Mouse (Mus musculus) cerebral cortex, adult 2 months (tissue): ENCODE data around the gene Ncoa7.

Experiments used
- WGBS: fragments of 180-500 bp; shearing (Covaris S2); methylation state at CpG from one replicate; pipeline ENCODE4 v1.1.7; 2018; 5-methylcytosine and 5-hydroxymethylcytosine counted together

Gene Ncoa7

GRCm38 (mm10) chr10:30738403-30738802 lies 64.7 kb downstream of the Ncoa7 start:
- WGBS, result 79% methylated on average over 3 of the region's 3 CpGs

- 72% methylated on average over 2 of the region's 2 CpGs for WGBS
Measured at GRCm38 (mm10) chr10:30737323-30737722, 65.8 kb downstream of the Ncoa7 start.

GRCm38 (mm10) chr10:30733148-30733785 lies 69.9 kb downstream of the Ncoa7 start:
- 49% methylated on average over 2 of the region's 2 CpGs for WGBS

GRCm38 (mm10) chr10:30731321-30731914 lies 71.7 kb downstream of the Ncoa7 start:
- WGBS, result 87% methylated on average over 3 of the region's 3 CpGs

GRCm38 (mm10) chr10:30730791-30731190 lies 72.3 kb downstream of the Ncoa7 start:
- WGBS, result 78% methylated on average over 1 of the region's 1 CpGs

GRCm38 (mm10) chr10:30729157-30730096 lies 73.7 kb downstream of the Ncoa7 start:
- 91% methylated on average over 5 of the region's 5 CpGs for WGBS

- 81% methylated on average over 1 of the region's 1 CpGs for WGBS
Measured at GRCm38 (mm10) chr10:30723014-30723413, 80.1 kb downstream of the Ncoa7 start.

- 91% methylated on average over 3 of the region's 3 CpGs for WGBS
Measured at GRCm38 (mm10) chr10:30720556-30720955, 82.6 kb downstream of the Ncoa7 start.

- 76% methylated on average over 1 of the region's 1 CpGs for WGBS
Measured at GRCm38 (mm10) chr10:30719947-30720346, 83.2 kb downstream of the Ncoa7 start.

GRCm38 (mm10) chr10:30718703-30719340 lies 84.3 kb downstream of the Ncoa7 start:
- 29% methylated on average over 4 of the region's 4 CpGs for WGBS

GRCm38 (mm10) chr10:30712540-30712939 lies 90.6 kb downstream of the Ncoa7 start:
- 80% methylated on average over 1 of the region's 1 CpGs for WGBS

GRCm38 (mm10) chr10:30709846-30710403 lies 93.2 kb downstream of the Ncoa7 start:
- WGBS, result 71% methylated on average over 7 of the region's 7 CpGs

- 77% methylated on average over 5 of the region's 5 CpGs for WGBS
Measured at GRCm38 (mm10) chr10:30708039-30708438, 95.1 kb downstream of the Ncoa7 start.

- 79% methylated on average over 1 of the region's 1 CpGs for WGBS
Measured at GRCm38 (mm10) chr10:30702663-30703062, 100.5 kb downstream of the Ncoa7 start.

- WGBS, result 81% methylated on average over 3 of the region's 3 CpGs
Measured at GRCm38 (mm10) chr10:30686862-30687261, 116.3 kb downstream of the Ncoa7 start.

- WGBS, result 96% methylated on average over 4 of the region's 4 CpGs
Measured at GRCm38 (mm10) chr10:30683449-30683848, 119.7 kb downstream of the Ncoa7 start.

- WGBS, result 91% methylated on average over 2 of the region's 2 CpGs
Measured at GRCm38 (mm10) chr10:30679756-30680155, 123.4 kb downstream of the Ncoa7 start.

GRCm38 (mm10) chr10:30678051-30678450 lies 125.1 kb downstream of the Ncoa7 start:
- 52% methylated on average over 2 of the region's 2 CpGs for WGBS

GRCm38 (mm10) chr10:30674825-30675224 lies 128.3 kb downstream of the Ncoa7 start:
- WGBS, result 92% methylated on average over 3 of the region's 3 CpGs

GRCm38 (mm10) chr10:30666580-30666979 lies 136.5 kb downstream of the Ncoa7 start:
- 80% methylated on average over 2 of the region's 2 CpGs for WGBS

- 75% methylated on average over 6 of the region's 6 CpGs for WGBS
Measured at GRCm38 (mm10) chr10:30660564-30661328, 142.4 kb downstream of the Ncoa7 start.
